Mouse (Mus musculus): ENCODE data around the gene Gm10073.
"Not testable (repeated sequence)": the region's sequence is repeated elsewhere in the genome, so short reads cannot be mapped to it uniquely, and the experiment has no call there.

Gm10073 gene

GRCm38 (mm10) chr8:106573168-106573567 is at the start of gene Gm10073:
Gene Gm10073, minus strand, starts transcription at chr8:106573461.
- DNase-seq: not testable (repeated sequence)

- peak; percentile 44 for DNase-seq
These were observed 49.8 kb upstream of the Gm10073 start for GRCm38 (mm10) chr8:106623016-106623415.

GRCm38 (mm10) chr8:106620488-106620887 is 47.2 kb upstream of the Gm10073 start:
- no peak for DNase-seq

GRCm38 (mm10) chr8:106619549-106620245 is 46.4 kb upstream of the Gm10073 start:
- DNase-seq: peak; percentile 85

- no peak for DNase-seq
These were observed 45.1 kb upstream of the Gm10073 start for GRCm38 (mm10) chr8:106618324-106618723.

- DNase-seq: no peak
These were observed 44.6 kb upstream of the Gm10073 start for GRCm38 (mm10) chr8:106617865-106618264.

- DNase-seq: no peak
These were observed 43.9 kb upstream of the Gm10073 start for GRCm38 (mm10) chr8:106617196-106617595.

- no peak for DNase-seq
These were observed 43.4 kb upstream of the Gm10073 start for GRCm38 (mm10) chr8:106616679-106617078.

GRCm38 (mm10) chr8:106615661-106616299 is 42.5 kb upstream of the Gm10073 start:
- peak; percentile 51 for DNase-seq

- DNase-seq: peak; percentile 52
These were observed 41.4 kb upstream of the Gm10073 start for GRCm38 (mm10) chr8:106614704-106615103.

GRCm38 (mm10) chr8:106612047-106612446 is 38.8 kb upstream of the Gm10073 start:
- no peak for DNase-seq

GRCm38 (mm10) chr8:106610958-106611640 is 37.8 kb upstream of the Gm10073 start:
- DNase-seq: peak; percentile 48

- no peak for DNase-seq
These were observed 36.0 kb upstream of the Gm10073 start for GRCm38 (mm10) chr8:106609076-106609903.

- no peak for DNase-seq
These were observed 35.2 kb upstream of the Gm10073 start for GRCm38 (mm10) chr8:106608425-106608824.

GRCm38 (mm10) chr8:106607783-106608182 is 34.5 kb upstream of the Gm10073 start:
- not testable (repeated sequence) for DNase-seq

GRCm38 (mm10) chr8:106606601-106607145 is 33.4 kb upstream of the Gm10073 start:
- no peak for DNase-seq

- DNase-seq: no peak
These were observed 32.9 kb upstream of the Gm10073 start for GRCm38 (mm10) chr8:106606121-106606520.

GRCm38 (mm10) chr8:106605657-106606056 is 32.4 kb upstream of the Gm10073 start:
- no peak for DNase-seq

- DNase-seq: no peak
These were observed 30.7 kb upstream of the Gm10073 start for GRCm38 (mm10) chr8:106603933-106604332.

GRCm38 (mm10) chr8:106603131-106603819 is 30.0 kb upstream of the Gm10073 start, which contains the start of gene Cdh1:
Gene Cdh1, plus strand, starts transcription at chr8:106603351.
- DNase-seq: peak; percentile 93

GRCm38 (mm10) chr8:106599265-106599979 is 26.2 kb upstream of the Gm10073 start:
- no peak for DNase-seq
